Mouse (Mus musculus) hindbrain, embryonic 14.5 days (tissue): ENCODE data around the gene Cacna2d3. TPM values are rescaled to one million over a fixed set of nuclear protein-coding genes. Genes with fewer than 3 reads are reported as not detected.

ENCODE experiments used
- ATAC-seq: fragments of 200-750 bp; cut with Nextera tagmentation; 2 replicates; pipeline ENCODE4 v1.8.0; 2017; ENCODE audit warnings: moderate number of reproducible peaks, mild to moderate bottlenecking, moderate TSS enrichment, moderate library complexity; ENCODE audit not compliant: low FRiP score
- DNase-seq: peaks from one replicate; pipeline ENCODE4 v3.0.0-alpha.2; 2015; ENCODE audit warnings: low spot score
- H3K27ac ChIP-seq: fragments of 300-500 bp; sonication (generic); 2 replicates; pipeline ENCODE4 v1.5.1; 2014; ENCODE audit warnings: mild to moderate bottlenecking, moderate library complexity
- H3K27me3 ChIP-seq: fragments of 300-500 bp; sonication (generic); 2 replicates; pipeline ENCODE4 v1.6.1; 2014; ENCODE audit warnings: mild to moderate bottlenecking, low read length, mixed read lengths; ENCODE audit not compliant: control insufficient read depth, insufficient read depth
- H3K36me3 ChIP-seq: fragments of 300-500 bp; sonication (generic); replicated peaks from 2 replicates; pipeline ENCODE4 v1.6.1; 2014; ENCODE audit not compliant: control insufficient read depth, insufficient read depth
- H3K4me1 ChIP-seq: fragments of 300-500 bp; sonication (generic); replicated peaks from 2 replicates; pipeline ENCODE4 v1.6.1; 2014; ENCODE audit warnings: antibody characterized with exemption, low read length, mixed read lengths; ENCODE audit not compliant: control insufficient read depth, insufficient read depth
- H3K4me2 ChIP-seq: fragments of 300-500 bp; sonication (generic); replicated peaks from 2 replicates; pipeline ENCODE4 v1.6.1; 2014; ENCODE audit warnings: mild to moderate bottlenecking, moderate library complexity
- H3K4me3 ChIP-seq: fragments of 300-500 bp; sonication (generic); replicated peaks from 2 replicates; pipeline ENCODE4 v1.5.1; 2014; ENCODE audit warnings: mild to moderate bottlenecking, low read length
- H3K9ac ChIP-seq: fragments of 300-500 bp; sonication (generic); 2 replicates; pipeline ENCODE4 v1.6.1; 2014
- H3K9me3 ChIP-seq: fragments of 300-500 bp; sonication (generic); 2 replicates; pipeline ENCODE4 v1.6.1; 2016; ENCODE audit warnings: low read length; ENCODE audit not compliant: control insufficient read depth
- WGBS: fragments of 180-500 bp; shearing (Covaris S2); extraction: QIAGEN DNeasy Blood & Tissue Kit; methylation state at CpG from one replicate; pipeline ENCODE4 v1.1.7; 2014; 5-methylcytosine and 5-hydroxymethylcytosine counted together
- polyA plus RNA-seq: library from polyadenylated mRNA; unstranded; fragments of >200 nt; fragmentation: Nextera tagmentation; extraction: Ambion mirVana; gene quantifications from 2 replicates; pipeline ENCODE4 v1.2.1, GENCODE M21; 2014

The Cacna2d3 gene
- polyA plus RNA-seq, 1 experiment from 2014 or later = 61.6 TPM

GRCm38 (mm10) chr14:29025335-29025734, 696.3 kb downstream of the Cacna2d3 start:
- ATAC-seq = no peak
- H3K27me3 ChIP-seq = no peaks in the 10 kb centered on the region
- 84% methylated on average over 6 of the region's 6 CpGs for WGBS
- H3K9ac ChIP-seq = no peak overlapping the region
- no peak overlapping the region for H3K27ac ChIP-seq
- H3K4me2 ChIP-seq = no peak overlapping the region
- H3K4me3 ChIP-seq = no peak overlapping the region
- H3K36me3 ChIP-seq = no peaks in the 10 kb centered on the region
- no peaks in the 10 kb centered on the region for H3K9me3 ChIP-seq
- H3K4me1 ChIP-seq = peaks cover 6% of the 10 kb centered on the region; the same call in 1 of the 2 replicates
- no peak for DNase-seq

- WGBS = 95% methylated on average over 4 of the region's 4 CpGs
- Histone ChIP-seq H3K27me3 (no peaks in the 10 kb centered on the region), H3K4me2 (no peak overlapping the region), H3K9me3 (no peaks in the 10 kb centered on the region), H3K4me3 (no peak overlapping the region), H3K4me1 (no peaks in the 10 kb centered on the region), H3K36me3 (no peaks in the 10 kb centered on the region), H3K9ac (no peak overlapping the region), H3K27ac (no peak overlapping the region)
- DNase-seq = no peak
- ATAC-seq = no peak
Measured at GRCm38 (mm10) chr14:29023246-29023645, 698.4 kb downstream of the Cacna2d3 start.

GRCm38 (mm10) chr14:29021295-29021694, 700.4 kb downstream of the Cacna2d3 start:
- Histone ChIP-seq H3K36me3 (no peaks in the 10 kb centered on the region), H3K9ac (no peak overlapping the region), H3K4me1 (no peaks in the 10 kb centered on the region), H3K4me3 (no peak overlapping the region), H3K4me2 (no peak overlapping the region), H3K27ac (no peak overlapping the region), H3K27me3 (no peaks in the 10 kb centered on the region), H3K9me3 (no peaks in the 10 kb centered on the region)
- no peak for ATAC-seq
- DNase-seq = no peak
- 88% methylated on average over 4 of the region's 4 CpGs for WGBS

GRCm38 (mm10) chr14:29018316-29019000, 703.2 kb downstream of the Cacna2d3 start:
- WGBS = 28% methylated on average over 7 of the region's 7 CpGs
- Histone ChIP-seq H3K4me1 (peaks cover 7% of the 10 kb centered on the region; the same call in 1 of the 2 replicates), H3K36me3 (no peaks in the 10 kb centered on the region), H3K27me3 (no peaks in the 10 kb centered on the region), H3K9me3 (no peaks in the 10 kb centered on the region), H3K27ac (no peak overlapping the region), H3K4me2 (no peak overlapping the region), H3K4me3 (no peak overlapping the region), H3K9ac (no peak overlapping the region)
- no peak for ATAC-seq
- DNase-seq = no peak

GRCm38 (mm10) chr14:29017883-29018282, 703.8 kb downstream of the Cacna2d3 start, which contains the start of gene Lrtm1:
TSS of gene Lrtm1 (plus strand) at chr14:29018208.
- Histone ChIP-seq H3K9ac (no peak within 1 kb of the TSS), H3K9me3 (no peaks in the 10 kb centered on the region), H3K4me1 (peaks cover 7% of the 10 kb centered on the region; the same call in 1 of the 2 replicates), H3K27me3 (no peaks in the 10 kb centered on the region), H3K36me3 (no peaks in the 10 kb centered on the region), H3K4me3 (no peak within 1 kb of the TSS), H3K27ac (no peak within 1 kb of the TSS), H3K4me2 (no peak within 1 kb of the TSS)
- DNase-seq (no peak), ATAC-seq (no peak)
- WGBS = 8% methylated on average over 5 of the region's 5 CpGs

- Histone ChIP-seq H3K9me3 (no peaks in the 10 kb centered on the region), H3K4me2 (no peak overlapping the region), H3K27ac (0 out of 2 replicates have a peak overlapping the region, but pooled peaks have one; percentile 11), H3K27me3 (no peaks in the 10 kb centered on the region), H3K9ac (no peak overlapping the region), H3K4me3 (no peak overlapping the region), H3K36me3 (no peaks in the 10 kb centered on the region), H3K4me1 (peaks cover 7% of the 10 kb centered on the region; the same call in 1 of the 2 replicates)
- DNase-seq = peak; percentile 75
- ATAC-seq = peak; percentile 68; the same call in 1 of the 2 replicates
- 12% methylated on average over 5 of the region's 5 CpGs for WGBS
Measured at GRCm38 (mm10) chr14:29015896-29016295, 705.8 kb downstream of the Cacna2d3 start.

GRCm38 (mm10) chr14:29014680-29015079, 707.0 kb downstream of the Cacna2d3 start:
- Histone ChIP-seq H3K4me3 (no peak overlapping the region), H3K27me3 (no peaks in the 10 kb centered on the region), H3K9ac (no peak overlapping the region), H3K9me3 (no peaks in the 10 kb centered on the region), H3K36me3 (no peaks in the 10 kb centered on the region), H3K4me1 (peaks cover 7% of the 10 kb centered on the region; the same call in 1 of the 2 replicates), H3K27ac (no peak overlapping the region), H3K4me2 (no peak overlapping the region)
- 85% methylated on average over 2 of the region's 2 CpGs for WGBS
- DNase-seq (no peak), ATAC-seq (no peak)

- Histone ChIP-seq H3K36me3 (no peaks in the 10 kb centered on the region), H3K9ac (no peak overlapping the region), H3K9me3 (no peaks in the 10 kb centered on the region), H3K4me1 (peaks cover 7% of the 10 kb centered on the region; the same call in 1 of the 2 replicates), H3K27ac (no peak overlapping the region), H3K4me3 (no peak overlapping the region), H3K4me2 (no peak overlapping the region), H3K27me3 (no peaks in the 10 kb centered on the region)
- WGBS = 72% methylated on average over 3 of the region's 3 CpGs
- ATAC-seq (no peak), DNase-seq (no peak)
Measured at GRCm38 (mm10) chr14:29013161-29013560, 708.5 kb downstream of the Cacna2d3 start.

- ATAC-seq (no peak), DNase-seq (no peak)
- Histone ChIP-seq H3K4me1 (no peaks in the 10 kb centered on the region), H3K36me3 (no peaks in the 10 kb centered on the region), H3K4me2 (no peak overlapping the region), H3K27ac (no peak overlapping the region), H3K4me3 (no peak overlapping the region), H3K9me3 (no peaks in the 10 kb centered on the region), H3K27me3 (no peaks in the 10 kb centered on the region), H3K9ac (no peak overlapping the region)
- WGBS = 90% methylated on average over 4 of the region's 4 CpGs
Measured at GRCm38 (mm10) chr14:29009644-29010043, 712.0 kb downstream of the Cacna2d3 start.
